Mouse (Mus musculus) heart, adult 18-20 months (tissue): ENCODE measurements around the gene Cbx8. TPM values are rescaled to one million over a fixed set of nuclear protein-coding genes. Genes with fewer than 3 reads are reported as not detected.

Experiments used
- DNase-seq, 2 experiments: peaks; one replicate each; pipeline ENCODE4 v3.0.0; 2021 to 2022; ENCODE audit warnings: mixed read lengths in 1 of 2
- total RNA-seq, 2 experiments: library from RNA; stranded (reverse); gene quantifications; 2 replicates each; pipeline ENCODE4 v1.2.3; 2021

The Cbx8 gene
- total RNA-seq, 2 experiments from 2014 or later: 3.1 to 4.0 TPM

DNA sequence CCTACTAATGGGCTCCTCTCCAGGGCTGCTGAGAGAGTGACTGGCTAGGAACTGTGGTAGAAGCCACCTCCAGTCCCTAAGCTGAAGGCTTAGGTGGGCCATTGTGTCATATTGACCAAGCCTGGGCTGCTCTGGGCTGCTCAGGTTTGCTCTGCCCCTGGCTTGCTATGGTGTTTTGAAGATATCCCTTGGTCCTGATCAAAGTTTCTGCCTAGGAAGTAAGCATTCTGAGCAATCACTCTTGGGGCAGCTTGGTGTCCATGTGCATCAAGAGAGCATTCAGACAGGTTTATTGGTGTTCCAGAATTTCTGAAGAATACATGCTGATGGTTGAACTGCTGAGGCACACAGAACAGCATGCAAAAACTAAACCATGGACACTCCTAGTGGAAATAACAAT is 10.7 kb upstream of the Cbx8 start:
- DNase-seq: no peak

DNA sequence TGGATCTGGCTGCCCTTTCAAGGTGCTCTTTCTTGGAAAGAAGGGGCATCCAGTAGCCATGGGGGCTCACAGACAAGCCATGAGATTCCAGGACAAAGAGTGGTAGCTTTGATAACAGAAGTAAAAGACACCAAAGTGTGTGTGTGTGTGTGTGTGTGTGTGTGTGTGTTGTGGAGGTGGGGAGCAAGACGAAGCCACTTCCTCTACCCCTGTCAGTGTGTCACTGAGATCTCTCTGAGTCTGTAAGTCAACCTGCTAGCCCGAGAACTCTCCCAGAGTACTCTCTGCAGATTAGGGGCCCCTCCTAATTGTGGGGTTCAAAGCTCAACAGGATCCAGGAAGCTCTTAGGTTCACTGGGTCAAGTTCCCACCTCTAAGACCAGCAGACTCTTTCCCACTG is 9.6 kb upstream of the Cbx8 start:
- no peak for DNase-seq

DNA sequence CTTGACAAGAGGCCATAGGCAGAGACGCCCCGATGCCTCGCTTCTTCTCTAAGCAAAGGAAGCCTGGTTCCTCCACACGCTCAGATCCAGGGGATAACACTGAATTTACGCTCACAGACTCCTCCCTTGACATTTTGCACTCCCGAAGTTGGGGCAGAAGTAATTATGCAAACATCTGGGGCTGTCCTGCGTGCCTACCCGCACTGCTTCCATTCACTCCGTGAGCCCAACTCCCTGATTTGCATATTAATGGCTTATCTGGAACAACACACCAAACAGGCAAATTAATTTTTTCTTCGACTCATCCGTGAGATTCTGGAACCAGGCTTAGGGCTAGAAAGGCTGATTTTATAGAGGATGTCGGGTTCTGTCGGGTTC is 7.4 kb upstream of the Cbx8 start:
- DNase-seq: no peak

DNA sequence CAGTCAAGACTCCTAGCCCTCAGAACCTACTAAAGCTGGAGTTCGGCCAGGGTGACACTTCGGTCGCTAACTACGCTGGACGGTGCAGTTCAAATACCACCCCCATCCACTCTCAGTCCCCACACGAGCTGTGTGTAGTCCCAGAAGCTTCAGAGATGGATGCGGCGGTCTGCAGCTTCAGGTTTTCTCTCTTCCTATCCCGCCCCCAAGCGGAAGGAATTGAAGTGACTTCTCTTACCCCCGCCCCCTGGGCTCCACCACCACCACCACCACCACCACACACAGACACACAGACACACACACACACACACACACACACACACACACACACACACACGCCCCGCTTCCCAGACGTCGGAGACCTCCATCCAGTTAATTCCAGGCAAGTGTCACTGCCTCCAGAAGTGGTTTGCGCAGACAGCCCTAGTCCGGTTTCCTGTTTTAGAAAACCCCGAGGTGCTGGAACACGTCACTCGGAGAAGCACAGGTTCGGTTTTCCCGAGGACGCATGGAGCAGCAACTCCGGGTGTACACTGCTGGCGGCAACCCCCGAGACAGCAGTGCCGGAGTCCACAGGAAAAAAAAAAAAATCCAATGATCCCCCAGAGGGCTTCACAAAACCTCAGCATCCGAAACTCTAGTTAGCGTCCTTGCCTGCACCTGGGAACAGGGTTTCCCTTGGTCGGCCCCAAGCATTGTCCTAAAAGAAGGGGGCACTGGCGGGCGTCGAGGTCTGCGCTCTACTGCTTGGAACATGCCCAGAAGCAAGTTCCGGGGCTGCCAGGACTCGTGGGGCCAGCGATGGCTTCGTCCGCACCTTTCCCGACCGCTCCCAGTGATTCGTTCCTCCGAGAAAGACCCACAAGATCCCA is 6.7 kb upstream of the Cbx8 start:
- DNase-seq: peak in 1 of 2 experiments; percentile 43

DNA sequence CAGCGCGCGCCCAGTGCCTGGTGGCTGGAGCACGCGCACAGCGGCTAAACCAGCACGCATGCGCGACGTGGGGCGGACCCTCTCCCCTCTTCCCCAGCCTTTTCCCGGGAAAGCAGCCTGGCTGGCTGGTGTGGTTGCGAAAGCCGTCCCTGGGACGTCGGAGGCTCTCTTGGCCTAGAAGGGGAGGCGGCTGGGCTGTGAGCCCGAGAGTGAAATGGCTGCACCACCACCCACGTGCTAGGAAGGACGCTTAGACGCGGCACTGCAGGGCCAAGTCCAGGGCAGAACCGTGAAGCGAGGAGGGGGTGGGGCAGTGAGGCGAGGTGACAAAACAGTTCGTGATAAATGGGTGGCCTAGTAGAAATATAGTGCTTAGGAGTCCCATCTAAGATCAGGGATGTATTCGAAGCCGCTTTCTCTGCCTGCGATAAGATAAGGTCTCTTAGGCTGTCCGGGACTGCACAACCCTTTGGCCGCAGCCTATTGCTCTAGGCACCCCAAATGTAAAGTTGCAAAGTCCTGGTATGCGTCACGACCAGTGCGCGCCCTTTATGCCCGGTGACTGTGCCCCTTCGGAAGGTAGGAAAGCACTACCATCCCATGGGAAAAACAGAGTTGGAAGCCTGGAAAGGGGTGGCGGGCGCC is 6.0 kb upstream of the Cbx8 start:
- DNase-seq: peak; percentile 80 to 82

DNA sequence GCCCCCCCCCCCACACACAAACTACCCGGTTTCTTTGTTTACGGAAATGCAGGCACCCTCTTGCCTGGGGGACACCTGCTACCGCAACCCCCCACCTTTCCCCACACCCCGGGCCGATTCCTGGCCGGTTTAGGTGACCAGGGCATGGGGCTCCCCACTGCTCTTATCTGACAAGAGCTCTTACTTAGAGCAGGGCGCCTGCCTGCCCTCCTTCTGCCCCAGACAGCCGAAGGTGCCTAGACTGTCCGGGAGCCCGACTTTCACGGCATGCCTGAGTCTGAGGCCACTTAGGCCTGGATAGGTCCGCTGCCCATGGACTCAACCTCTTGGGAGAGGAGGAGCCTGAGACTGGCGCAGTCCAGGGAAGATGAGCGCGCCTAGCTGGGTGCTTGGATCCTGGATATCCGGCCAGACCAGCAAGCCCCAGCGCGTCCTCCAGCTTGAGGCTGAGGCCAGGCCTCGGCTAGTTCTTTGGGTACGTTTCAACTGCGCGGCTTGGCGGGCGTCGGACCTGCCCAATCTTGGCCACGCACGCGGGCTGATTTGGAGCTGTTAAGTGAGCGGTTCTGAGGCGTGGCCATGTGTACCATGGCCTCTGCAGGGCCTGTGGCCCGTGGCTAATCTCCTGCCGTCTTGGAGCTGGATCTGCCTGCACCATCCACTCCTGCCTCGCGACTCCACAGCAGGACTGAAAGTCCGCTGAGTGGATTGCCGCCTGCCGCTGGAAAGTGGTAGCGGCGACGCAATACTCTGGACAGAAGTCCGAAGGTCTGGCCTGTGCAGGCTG is 4.0 kb upstream of the Cbx8 start:
- DNase-seq: peak; percentile 52 to 59

DNA sequence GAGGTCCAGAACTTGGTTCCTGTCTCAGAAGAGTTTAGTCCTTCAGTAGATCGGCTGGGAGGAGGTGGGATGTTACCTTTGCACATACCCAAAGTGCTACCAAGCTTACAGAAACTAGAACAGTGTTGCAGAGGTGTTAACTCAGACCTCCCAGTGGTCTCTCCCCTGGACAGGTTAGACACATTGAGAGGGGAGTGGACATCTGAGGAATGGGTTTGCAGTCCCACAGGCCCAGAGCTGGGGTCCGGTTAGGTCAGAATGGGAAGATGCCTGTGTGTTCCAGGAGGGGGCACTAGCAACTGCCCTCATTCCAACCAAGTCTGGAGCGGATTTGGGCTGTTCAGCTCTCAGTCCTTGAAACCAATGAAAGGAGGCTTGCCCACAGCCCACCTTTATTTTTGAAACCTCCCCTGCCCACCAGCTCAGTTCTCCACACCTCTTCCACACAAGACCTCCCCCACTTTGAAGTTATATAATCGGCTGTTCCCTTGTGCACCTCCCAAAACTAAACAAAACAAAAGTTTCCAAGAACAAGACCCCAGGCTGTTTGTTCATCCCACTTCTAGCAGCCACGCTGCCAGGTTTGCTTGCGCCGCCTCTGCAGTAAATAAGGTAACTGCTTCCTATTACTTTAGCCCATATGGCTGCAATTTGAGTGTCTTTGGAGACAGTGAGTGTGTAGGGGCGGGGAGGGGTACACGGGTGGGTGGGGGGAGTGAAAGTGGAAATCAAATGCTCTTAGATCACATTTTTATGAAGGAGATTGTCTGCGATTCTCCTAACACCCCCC is 3.2 kb upstream of the Cbx8 start:
- peak in 1 of 2 experiments; percentile 56 for DNase-seq

DNA sequence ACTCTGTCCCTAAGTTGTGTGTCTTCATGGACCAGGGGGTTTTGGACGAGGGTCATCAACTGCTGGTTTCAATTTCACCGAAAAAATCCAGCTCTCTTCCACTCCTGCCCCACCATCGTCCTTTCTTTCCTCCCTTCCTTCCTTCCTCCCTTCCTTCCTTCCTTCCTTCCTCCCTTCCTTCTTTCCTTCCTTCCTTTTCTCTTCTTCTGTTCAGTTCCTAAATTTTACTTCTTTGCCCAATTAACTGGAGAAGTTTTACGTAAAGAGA is 2.4 kb upstream of the Cbx8 start:
- DNase-seq: no peak

DNA sequence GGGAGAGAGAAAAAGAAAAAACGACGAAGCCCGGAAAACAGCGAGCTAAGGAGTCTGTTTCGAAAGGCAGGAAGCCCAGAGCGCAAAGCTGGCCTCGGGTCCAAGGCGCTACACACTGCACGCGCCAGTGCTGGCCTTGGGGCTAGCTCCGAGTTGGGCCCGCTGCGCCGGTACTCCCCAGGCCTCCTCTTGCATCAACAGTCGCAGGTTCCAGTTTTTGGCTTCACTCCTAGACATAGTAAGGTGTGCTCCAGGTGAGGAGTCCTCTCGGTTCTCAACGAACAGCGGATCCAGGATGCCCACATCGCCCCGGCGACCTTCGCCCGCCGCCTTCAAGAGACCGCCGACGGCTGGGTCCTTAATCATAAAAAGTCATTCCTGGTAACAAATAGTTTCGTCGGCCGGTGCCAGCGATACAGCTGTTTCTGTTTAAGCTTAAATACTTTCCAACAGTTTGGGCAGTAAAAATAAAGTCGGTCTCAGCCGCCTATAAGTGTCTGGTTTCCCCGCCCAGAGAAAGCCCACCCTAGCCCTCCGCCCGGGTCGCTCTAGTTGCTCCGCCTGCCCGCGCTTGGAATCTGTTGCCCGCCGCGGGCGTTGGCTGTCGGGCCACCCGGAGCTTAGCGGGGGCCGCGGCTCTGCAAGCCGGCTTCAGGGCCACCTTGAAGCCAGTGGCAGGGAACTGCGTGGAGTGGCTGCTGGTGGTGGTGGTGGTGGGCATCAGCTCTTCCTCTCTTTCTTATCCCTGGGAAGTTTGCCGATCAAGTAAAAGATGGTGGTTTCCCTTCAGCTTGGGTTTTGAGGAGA is 1.9 kb upstream of the Cbx8 start:
- peak in 1 of 2 experiments; percentile 52 for DNase-seq

DNA sequence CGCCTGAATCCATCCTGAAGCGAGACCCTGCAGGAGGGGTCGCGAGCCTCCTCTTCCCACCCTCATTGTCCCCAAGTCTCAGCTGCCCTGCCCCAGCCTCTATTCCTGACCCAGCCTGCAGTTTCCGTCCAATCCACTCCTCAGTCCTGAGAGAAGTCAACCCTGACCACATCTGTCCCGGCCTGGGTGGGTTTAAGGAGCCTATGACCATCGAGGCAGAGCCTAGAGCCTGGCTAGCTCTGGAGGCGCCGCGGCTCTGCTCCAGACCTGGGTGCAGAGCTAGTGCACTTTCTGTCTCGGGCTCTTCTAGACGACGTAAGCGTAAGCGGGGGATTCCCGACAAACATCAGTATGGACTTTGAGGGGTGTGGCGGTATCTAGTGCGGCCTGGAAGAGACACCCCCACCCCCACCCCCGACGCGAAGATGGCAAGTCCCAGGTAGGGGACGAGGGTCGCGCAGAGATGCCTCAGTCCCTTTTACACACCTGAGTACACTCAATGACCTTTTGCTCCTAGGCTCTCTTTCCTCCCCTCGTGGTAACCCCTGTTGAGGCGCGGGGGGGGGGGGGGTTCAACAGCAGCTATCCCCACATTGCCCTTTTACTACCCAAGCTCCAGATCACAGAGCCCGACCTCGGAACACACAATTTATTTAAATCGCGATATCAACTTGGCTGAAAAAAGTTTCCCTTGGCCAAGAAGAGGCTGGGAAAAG is 1.1 kb upstream of the Cbx8 start:
- peak in 1 of 2 experiments; percentile 28 for DNase-seq

DNA sequence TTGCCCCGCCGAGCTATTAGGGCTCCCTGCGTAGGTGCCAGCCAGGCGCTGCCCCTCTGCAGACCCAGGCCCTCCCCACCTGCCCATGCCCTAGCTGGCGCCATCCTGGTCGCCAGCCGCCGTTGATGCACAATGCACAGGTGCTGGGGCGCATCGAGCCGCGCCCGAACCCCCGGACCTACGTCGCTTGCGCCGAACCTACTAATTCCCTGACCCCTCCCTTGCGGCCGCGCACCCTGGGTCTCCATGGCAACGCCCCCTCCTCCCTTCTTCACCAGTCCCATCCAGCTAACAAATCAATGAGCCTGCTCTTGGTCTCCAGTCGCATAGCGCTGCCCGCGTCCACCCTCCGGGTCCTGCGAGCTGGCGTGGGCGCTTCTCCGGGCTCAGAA is 552 bp upstream of the Cbx8 start:
- DNase-seq: no peak

DNA sequence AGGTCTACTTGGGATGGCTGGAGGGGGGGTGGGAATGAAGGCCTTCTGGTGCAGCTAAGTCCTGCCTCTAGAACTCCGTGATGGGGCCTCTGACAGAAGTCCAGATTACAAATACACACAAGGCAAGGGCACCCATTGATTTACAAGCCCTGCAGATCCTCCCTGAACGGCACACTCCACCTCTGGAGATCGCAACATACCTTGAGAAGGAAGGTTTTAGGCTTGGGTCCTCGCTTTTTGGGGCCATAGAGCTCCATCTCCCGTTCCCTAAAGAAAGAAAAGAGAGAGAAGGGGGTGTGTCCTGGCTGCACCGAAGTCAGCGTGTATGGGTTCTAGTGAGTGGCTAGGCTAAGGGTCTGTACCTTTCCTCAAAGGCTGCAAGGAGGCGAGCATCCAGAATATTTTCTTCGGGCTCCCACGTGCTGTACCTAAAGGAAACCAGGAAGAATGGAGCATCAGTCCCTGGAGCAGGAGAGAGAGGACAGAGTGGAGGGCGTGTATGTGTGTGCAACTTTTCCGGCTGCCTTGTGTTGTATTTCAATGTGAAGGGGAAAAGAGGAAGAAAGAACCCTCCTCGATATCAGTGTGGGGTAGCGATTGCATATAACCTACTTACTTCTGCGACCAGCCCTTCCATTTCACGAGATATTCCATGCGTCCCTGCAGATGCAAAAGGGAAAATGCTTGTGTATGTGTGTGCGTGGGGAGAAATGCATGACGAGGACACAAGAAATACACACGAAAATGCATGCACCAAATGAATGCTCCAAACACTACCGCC is 847 bp downstream of the Cbx8 start:
- DNase-seq: peak in 1 of 2 experiments; percentile 38

DNA sequence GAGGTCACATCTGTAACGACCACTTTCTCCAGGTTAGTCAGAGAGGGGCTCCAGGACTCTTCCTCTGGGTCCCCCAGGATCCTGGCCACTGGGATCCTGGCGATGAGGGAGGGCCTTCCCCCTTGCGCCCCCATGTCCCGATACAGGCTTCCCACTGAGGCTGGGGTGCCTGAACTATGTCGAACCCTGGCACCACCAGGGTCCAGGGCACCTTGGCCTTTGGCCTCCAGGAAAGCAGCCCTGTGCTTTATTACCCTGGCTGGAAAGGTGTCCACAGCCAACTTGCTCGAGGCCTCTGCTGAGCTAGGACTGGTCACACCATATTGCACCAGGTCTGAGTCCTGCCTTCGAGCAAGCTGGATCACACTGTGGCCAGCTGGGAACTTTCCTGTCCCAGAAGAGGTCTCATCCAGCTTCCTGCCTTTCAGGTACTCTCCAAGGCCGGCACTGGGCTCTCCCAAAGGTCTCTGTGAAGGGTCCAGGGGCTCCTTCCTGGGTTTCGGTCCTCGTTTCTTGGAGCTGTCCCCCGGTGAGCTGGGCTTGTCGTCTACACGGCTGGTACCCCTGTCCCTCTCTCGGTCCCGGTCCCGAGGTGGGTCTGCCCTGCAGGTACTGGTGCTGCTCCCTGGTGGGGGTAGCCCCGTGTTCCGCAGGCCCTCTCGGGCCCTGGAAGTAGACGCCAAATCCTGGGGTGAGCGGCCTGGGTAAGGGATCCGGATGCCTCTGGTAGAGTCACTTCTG is 1.9 kb downstream of the Cbx8 start:
- no peak for DNase-seq

DNA sequence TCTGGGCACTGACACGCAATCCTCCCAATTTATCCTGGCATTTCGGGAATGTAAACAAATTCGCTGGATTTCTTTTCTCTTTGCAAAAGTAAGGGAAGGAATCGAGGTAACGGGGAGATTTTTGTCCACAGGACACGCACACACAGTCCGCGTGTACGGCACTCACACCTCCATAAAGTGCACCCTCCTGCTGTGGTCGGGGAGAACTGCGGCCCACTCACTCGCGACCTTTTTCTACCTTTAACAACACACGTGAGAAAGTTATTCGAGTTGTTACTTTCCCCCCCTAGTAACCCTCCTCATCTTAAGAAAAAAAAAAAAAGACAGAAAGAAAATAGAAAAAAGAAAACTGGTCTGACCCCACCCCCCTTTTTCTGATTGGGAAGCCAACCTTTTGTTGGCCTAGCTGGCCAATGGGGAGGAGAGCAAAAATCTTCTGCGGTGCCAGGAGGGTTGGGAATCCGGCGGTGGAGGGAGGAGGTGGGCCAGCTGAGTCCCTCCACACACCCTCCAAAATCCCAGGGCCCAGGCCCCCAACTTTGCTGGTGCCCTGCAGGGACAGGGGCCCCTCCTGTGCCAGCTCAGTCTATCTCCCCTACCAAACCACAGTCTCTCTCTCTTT is 2.9 kb downstream of the Cbx8 start:
- DNase-seq: no peak

DNA sequence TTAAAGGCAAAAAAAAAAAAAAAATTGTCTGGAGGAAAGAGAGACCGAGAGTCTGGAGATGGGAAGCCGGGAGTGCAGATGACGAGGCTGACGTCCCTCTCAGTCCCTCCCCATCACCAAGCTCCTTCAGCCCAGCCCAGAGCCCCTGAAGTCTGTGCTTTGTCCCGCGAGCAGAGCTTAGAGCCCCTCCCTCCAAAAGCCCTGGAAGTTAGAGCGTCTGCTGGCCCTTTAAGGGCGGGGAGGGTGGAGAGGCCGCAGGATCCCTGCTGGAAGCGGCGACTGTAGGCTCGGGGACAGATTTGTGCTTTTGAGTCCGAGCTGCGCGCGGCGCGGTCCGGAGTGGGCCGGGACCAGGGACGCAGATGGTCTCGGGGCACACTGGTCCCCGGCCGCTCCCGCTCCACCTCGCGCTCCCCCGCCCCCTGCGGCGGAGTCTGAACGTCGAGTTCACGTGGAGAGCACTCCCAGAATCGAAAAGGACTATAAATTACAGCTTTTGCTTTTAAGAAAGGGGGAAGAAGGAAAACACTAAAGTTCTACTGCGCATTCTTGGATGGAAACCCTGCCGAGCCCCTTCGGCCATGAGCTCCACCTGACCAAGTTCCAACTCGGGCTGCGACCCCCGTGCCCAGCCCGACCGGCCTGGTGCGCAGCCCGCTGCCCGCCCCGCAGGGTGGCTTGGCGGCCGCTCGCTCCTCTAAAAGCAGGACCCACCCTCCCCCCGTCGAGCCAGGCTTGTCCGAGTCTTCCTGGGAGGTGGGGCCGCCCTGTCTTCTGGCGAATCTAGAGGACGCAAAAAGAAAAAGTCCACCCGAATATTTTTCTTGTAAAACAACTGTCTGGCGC is 3.6 kb downstream of the Cbx8 start:
- DNase-seq: peak; percentile 37 to 61

DNA sequence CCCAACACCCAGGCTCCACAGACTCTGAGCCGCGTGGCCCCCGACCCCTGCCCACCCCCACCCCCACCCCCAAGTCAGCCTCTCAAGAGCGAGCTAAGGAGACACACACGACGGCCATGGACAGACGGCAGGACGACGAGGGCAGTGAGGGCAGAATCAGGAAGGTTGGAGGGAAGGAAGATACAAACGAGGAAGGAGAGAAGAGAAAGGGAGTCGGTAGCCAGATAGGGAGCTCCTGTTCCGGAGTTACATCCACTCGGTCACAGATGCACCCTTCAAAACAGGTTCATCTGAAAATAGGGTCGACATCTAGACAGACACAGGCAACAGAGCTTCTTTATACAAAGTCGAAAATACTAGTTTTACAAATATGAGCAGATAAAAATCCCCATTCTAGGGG is 4.3 kb downstream of the Cbx8 start:
- DNase-seq: no peak

DNA sequence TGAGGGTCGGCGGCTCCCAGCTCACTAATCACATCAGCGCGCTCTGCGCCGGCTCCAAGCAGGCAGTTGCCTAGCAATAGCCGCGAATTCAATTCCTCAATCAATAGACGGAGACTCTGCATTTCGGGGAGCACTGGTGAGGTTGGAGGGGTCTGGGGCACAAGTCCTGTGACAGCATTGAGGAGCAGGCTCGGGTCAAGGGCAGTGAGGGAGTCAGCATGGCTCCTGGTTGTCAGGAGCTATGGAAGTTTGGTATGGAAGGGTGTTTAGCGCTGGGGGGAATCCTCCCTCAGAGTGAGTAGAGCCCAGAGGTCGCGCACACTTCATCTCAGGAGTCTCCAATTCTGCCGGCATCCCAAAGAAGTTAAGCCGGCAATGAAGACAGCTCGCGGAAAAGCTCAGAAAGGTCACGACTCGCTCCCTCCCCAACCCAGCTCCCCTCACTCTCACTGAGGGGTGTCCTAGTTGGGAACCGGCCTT is 5.0 kb downstream of the Cbx8 start:
- no peak for DNase-seq
